Mouse (Mus musculus) ovary, postnatal 10 days (tissue): ENCODE results near the gene Ncoa3.

Experiments
- DNase-seq: peaks from one replicate; pipeline ENCODE4 v3.0.0; 2022; ENCODE audit warnings: low spot score

The Ncoa3 gene

DNA sequence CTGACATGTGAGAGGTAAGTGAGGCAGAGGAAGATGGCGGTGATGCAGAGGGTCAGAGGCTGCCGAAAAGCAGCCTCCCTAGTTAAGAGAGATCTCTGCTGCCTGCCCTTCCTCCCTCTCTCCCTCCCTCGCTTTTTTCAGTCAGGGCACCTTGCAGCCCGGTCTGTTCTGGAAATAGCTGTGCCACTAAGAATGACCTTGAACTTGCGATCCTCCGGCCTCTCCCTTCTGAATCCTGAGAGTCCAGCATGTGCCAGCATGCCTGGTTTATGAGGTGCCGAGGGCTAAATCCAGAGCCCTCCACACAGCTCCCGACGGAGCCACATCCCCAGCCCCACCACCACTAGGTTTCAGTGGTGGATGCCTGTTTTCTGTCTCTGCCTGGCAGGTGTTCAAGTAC lies 113.5 kb downstream of the Ncoa3 start:
- DNase-seq = no peak

DNA sequence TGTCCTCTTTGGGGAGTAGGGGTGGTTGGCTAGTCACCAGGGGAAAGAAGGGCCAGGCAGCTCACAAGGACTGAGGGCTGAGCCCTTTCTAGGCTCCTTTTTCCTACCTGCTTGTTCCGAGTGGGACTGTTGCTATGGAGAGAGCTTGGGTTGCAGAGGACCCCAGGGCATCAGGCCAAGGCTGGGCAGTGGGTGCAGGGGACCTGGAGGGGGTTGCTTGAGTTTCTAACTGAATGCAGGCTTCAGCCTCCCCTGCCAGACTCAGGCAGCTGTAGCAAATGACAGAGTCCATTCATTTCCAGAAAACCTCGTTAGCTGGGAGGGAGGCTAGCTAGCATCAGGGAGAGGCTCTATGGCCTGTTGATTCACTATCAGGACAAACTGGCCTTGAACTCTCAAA lies 114.2 kb downstream of the Ncoa3 start:
- DNase-seq = no peak

DNA sequence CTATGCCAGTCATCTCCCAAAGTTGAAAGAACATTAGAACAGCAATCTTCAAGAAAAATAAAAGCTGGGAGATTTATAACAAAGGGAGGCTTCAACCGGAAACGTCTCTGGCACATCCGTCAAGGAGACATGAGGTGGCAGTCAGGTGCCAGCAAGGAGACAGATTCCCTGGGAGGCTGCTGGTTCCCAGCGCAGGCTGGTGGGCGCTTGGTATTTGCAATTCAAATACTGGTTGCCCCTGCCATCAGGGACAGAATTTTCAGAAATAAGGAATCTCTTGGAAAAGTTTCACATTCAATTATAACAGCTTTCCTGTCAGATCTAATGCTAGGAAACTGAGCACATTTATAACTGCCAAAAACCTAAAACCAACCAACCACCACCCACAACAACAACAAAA lies 115.5 kb downstream of the Ncoa3 start:
- DNase-seq = no peak

DNA sequence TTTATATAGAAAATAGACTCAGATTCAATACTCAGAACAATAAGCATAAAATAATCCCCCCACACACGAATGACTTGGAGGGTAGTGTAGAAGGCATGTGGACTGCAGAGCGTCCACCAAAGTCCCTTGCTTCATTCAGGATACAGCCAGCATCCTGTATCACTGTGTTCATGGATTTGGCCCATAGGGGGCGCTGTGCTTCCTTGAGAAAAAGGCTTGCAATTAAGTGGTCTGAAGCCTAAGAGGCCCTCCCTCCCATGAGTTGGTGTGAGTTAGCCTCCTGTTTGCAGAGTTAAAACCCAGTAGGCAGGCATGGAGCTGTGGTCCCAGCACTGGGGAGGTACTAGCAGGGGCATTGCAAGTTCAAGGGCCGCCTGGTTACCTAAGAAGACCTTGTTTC lies 115.9 kb downstream of the Ncoa3 start:
- peak; percentile 68 for DNase-seq

DNA sequence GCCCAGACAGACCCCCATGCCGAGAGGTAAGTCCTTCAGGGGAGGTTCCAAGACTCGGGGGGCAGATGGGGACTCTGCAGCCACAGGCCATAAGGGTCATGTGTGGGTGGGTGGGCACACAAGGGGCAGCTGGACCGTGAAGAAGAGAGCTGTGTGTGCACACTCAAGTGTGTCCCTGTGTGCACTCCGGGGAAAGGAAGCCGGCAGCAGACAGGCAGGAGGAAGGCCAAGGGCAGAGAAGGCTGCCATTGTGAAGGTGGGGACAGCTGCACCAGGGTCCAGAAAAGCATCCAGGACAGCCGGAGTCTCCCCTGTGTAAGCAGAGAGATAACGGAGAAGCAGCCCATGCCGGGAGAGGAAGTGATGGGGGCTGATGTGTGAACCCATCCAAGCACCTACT lies 118.3 kb downstream of the Ncoa3 start:
- DNase-seq = no peak

DNA sequence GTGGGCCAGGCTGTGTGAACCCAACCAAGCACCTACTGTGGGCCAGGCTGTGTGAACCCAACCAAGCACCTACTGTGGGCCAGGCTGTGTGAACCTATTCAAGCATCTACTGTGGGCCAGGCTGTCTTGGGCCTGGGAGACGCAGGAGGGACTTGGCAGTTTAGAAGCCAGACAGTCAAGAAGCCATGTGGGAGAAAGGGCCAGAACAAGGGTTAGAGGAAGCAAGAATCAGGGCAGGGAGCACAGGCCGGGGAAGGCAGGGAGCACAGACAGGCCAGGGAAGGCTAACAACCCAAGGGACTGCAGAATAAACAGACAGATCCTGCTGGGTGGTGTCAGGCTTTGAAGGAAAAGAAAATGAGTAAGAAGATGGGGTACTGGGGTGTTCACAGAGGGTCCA lies 118.8 kb downstream of the Ncoa3 start:
- DNase-seq = no peak

DNA sequence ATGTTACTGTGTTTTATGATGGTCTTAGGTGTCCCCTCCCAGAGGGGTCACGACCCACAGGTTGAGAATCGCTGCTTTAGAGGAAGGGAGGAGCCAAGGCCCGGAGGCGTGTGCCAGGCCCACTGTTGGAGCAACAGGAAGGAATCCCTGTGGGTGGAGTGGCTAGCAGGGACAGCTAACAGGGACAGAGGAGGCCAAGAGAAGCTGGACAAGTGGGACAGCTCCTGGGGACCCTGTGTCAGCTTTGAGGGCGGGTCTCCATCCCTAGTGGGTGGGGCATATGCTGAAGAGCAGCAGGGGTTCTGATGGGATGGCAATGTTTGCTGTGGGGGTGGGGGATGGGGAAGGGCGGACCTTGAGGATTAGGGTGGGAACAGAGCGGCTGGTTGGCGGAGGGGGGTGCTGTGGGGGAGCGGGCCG lies 119.4 kb downstream of the Ncoa3 start:
- no peak for DNase-seq

DNA sequence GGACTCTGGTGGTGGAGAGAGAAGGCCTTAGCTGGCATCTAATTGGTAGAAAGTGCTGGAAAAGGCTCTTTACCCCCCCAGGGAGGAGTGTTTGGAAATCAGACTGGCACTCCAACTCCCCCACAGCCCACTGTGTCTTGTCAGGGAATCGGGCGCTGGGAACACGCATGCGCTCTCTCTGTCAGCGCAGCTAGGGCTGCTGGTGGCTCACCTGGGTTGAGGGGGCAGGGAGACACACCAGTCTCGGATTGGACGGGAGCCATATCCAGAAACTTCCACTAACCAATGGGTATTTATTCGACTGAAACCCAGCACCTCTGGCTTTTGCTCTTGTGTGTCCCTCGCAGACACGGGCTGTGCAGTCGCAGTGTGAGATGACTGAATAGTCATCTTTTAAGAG lies 120.5 kb downstream of the Ncoa3 start:
- DNase-seq = no peak

DNA sequence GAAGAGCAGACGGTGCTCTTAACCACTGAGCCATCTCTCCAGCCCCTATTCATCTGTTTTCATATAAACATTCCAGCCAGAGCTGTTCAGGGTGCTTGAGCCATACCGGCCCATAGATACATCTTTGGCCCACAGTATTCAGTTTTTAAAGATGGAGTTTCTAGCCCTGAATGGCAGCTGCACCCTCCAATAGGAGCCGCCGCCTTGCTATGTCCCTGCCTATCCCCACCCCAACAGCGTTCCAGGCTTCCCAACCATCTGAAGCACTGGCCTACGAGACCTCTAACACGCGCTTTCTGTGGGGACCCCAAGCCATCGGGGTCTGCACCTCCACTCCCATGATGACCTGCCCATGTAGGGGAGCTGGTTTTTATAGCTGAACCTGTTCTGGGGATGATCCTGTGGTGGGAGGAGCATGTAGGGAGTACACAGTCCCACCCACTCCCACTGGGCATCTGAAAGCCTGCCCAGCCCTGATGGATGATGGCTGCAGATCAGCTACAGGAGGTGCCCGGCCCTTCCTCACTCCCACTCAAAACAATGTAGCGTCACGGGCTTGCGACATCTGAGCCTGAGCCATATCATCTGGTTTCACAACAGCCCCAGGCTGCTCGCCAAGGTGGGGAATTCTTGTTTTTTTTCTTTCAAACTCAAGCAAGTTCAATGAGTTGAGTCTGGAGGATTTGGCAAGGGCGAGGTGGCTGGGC lies 123.3 kb downstream of the Ncoa3 start:
- peak; percentile 66 for DNase-seq

DNA sequence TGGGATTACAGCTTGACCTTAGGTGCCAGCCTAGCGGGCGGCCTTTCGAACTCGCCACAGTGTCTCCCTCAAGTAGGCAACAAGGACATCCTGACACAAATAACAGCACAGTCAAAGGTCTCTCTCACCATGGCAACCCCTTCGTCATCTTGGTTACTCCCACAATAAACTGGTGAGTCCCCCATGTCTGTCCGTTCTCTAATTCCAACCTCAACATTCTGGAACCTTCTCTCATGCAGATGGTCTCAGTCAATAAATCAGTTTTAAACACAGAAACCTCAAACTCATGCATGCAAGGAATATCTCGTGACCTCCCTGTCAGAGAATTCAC lies 123.8 kb downstream of the Ncoa3 start:
- peak; percentile 24 for DNase-seq

DNA sequence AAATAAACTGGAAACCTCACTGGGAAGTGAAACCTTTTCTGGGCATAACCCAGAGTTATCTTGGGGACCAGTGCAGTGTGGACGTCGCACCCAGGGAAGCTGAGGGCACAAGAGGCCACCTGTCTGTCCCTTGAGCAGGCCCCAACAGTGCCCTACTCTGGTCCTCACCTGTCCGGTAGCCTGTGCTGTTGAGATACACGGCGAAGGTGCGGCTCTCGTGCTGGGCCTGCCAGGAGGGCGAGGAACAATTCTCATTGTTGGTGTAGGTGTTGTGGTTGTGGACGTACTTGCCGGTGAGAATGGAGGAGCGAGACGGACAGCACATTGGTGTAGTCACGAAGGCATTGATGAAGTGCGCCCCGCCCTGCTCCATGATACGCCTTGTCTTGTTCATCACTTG lies 124.3 kb downstream of the Ncoa3 start:
- no peak for DNase-seq

DNA sequence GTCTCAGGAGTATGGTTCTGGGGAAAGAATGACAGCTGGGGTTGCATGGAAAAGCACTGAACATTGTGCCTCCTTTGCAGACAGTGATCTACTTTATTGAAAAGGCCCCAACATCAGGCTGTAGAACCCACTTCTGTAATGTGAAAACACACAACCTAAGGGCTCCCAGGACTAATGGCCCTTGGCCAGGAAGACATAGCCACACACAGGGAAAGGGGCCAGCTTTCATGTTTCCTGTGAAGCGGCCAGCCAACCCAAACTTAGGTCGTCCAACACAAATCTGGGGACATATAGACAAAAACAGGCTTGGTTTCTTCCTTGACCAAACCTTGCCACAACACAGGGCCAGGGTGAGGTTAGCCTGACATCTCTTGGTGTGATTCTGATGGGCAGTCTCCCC lies 127.6 kb downstream of the Ncoa3 start:
- DNase-seq = no peak

DNA sequence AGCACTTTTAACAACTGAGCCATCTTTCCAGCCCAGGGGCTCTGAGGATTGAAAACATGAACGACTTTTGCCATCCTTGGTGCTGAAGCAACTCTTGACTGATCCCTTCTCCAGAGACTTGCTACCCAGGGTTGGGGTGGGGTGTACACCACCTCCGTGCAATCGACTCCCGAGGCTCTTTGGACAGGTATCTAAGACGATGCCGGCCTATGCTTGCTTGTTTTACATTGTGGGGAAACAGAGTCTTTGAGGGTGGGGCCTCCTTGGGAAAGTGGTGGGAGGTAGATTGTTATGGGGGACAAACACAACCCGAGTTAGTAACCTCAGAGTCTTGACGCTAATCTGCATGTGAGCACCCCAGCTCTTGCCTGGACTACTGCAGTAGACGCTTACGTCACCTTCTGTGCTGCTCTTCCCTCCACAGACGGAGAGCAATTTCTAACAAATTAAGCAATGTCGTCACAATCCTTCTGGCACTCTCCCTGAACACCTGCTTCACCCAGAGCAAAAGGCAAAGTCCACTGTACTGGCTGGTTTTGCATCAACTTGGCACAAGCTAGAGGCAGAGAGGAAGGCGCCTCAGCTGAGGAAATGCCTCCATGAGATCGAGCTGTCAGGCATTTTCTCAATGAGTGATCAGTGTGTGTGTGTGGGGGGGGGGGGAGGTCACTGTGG lies 129.4 kb downstream of the Ncoa3 start:
- no peak for DNase-seq

DNA sequence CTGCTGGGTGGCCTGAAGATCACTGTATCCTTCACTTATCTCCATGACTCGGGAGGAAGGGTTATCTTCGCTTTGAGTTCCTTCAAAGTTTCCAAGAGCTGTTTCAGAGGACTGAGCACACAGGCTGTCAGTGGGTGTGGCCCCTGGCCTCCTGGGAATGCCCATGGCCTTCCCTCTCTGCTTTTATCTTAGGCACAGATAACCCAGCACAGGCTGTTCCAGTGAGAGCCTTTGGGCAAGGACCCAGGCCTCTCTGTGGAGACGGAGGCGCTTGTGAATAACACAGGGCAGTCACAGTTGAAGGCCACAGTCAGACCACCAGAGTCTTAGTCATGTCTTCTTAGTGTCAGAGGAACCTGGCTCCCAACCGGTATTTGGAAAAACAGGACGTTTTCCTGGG lies 130.3 kb downstream of the Ncoa3 start:
- no peak for DNase-seq
